Mouse (Mus musculus): ENCODE data around the gene Map1s.

DNA sequence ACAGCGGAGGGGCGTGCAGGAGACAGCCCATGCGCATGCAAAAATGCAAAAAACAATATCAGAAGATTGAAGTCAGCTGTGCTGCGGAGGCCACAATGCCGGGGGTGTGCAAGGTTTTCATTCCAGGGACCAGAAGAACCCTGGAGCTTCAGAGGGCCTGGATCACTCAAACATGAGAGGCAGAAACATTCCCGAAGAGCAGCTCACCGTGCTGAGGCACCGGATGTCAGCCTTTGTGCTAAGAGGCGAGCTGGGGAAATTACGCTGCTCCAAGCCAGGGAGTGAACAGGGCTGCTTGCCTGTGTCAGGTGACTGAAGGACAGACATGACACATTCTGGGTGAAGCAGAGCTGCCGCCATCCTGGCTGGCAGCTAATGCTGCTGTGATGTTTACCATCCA is 25.2 kb upstream of the Map1s start:
- no peak for TF ChIP-seq EP300 (IDR thresholded peaks at IDR 0.05; ENCODE audit: insufficient read depth, low read depth, low read length)
- TF ChIP-seq CTCF (IDR thresholded peaks at IDR 0.05; ENCODE audit: low read depth, low read length): no peak
- TF ChIP-seq POLR2A (IDR thresholded peaks at IDR 0.05; ENCODE audit: insufficient read depth, low read length): no peak
